Mouse (Mus musculus) spleen, adult 2 months (tissue): ENCODE data around the gene Olfr155.

ENCODE experiments used
- CTCF ChIP-seq: fragments of 200-500 bp; IDR thresholded peaks from 2 replicates; pipeline ENCODE4 v1.5.1; 2011; ENCODE audit warnings: mild to moderate bottlenecking, inconsistent platforms; ENCODE audit not compliant: insufficient read depth, insufficient read length, insufficient replicate concordance; ENCODE audit errors: extremely low read depth
- POLR2A ChIP-seq: fragments of 200-500 bp; IDR thresholded peaks from 2 replicates; pipeline ENCODE4 v1.6.1; 2011; ENCODE audit warnings: low read depth, low read length, inconsistent platforms

GRCm38 (mm10) chr4:43869821-43870220 lies 18.5 kb downstream of the Olfr155 start:
- TF ChIP-seq POLR2A, result no peak
- no peak for TF ChIP-seq CTCF
